9 mouse cellular contexts compared by ENCODE assay signal in the genomic region with DNA sequence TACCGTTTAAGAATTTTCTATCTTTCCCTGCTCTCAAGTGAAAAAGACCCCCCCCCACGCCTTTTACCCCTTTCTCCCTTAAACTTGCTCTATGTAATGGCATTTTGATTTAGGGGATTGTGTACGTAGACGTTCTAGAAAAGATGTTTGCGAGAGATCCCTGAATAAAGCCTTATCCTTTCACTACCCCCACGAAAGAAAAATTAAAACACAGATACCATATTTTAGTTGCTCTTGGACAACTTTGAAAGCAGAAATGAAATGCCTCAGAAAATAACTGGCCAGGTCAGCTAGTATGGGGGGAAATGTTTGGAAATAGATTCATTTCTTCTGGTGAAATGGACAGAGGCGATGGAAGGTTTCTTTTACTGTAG. TPM values are rescaled to one million over a fixed set of nuclear protein-coding genes. Genes with fewer than 3 reads are reported as not detected.
DNase-seq lines count a peak whose midpoint lies in the region; ATAC-seq and TF ChIP-seq lines count a peak whose summit lies in the region.
"Had no signal": no experiment of that assay in that cellular context is flagged by ENCODE, and none has a peak within 500 bp of the region (broad histone marks: within the 10 kb centered on the region; RNA-seq: fewer than 3 reads in every experiment).

No protein-coding gene starts in this region.

- 5% methylated on average over 7 of the region's 7 CpGs for WGBS in embryonic facial prominence, embryonic 12.5 days
- 5% methylated on average over 7 of the region's 7 CpGs for WGBS in intestine, embryonic 14.5 days
- 4% methylated on average over 7 of the region's 7 CpGs for WGBS in neural tube, embryonic 12.5 days

- TF ChIP-seq CTCF in left cerebral cortex, adult 2 months (IDR thresholded peaks at IDR 0.05) = no peak

- no peak for ATAC-seq in embryonic facial prominence, embryonic 12.5 days (ENCODE audit: insufficient number of reproducible peaks, insufficient read depth, low FRiP score, low TSS enrichment)
- no peak for ATAC-seq in intestine, embryonic 14.5 days (replicated peaks; ENCODE audit: low FRiP score, low TSS enrichment, low read depth)
- ATAC-seq in neural tube, embryonic 12.5 days (ENCODE audit: low FRiP score, low read depth) = no peak

- peak overlapping the region; percentile 98 for H3K4me3 ChIP-seq in left cerebral cortex, adult 2 months
- H3K4me3 ChIP-seq in embryonic facial prominence, embryonic 12.5 days = peak overlapping the region; percentile 90
- H3K4me3 ChIP-seq in intestine, embryonic 14.5 days (ENCODE audit: low read depth, low read length) = peak overlapping the region; percentile 91
- H3K4me3 ChIP-seq in neural tube, embryonic 12.5 days = peak overlapping the region; percentile 100

- intact Hi-C loops in left cerebral cortex, adult 2 months (cut with DNase I) = loop anchor here (2.0 kb wide), 1 partner anchor 67 kb away; a partner anchor contains a TSS
- intact Hi-C loops in left cerebral cortex, postnatal 10 days (cut with DNase I) = no loop called here

- peak overlapping the region; percentile 62 for H3K4me2 ChIP-seq in embryonic facial prominence, embryonic 12.5 days (replicated peaks)
- peak overlapping the region; percentile 66 for H3K4me2 ChIP-seq in intestine, embryonic 14.5 days (ENCODE audit: low read length)
- H3K4me2 ChIP-seq in neural tube, embryonic 12.5 days (replicated peaks) = peak overlapping the region; percentile 76

- no peaks in the 10 kb centered on the region for H3K9me3 ChIP-seq in embryonic facial prominence, embryonic 12.5 days
- H3K9me3 ChIP-seq in intestine, embryonic 14.5 days (ENCODE audit: control insufficient read depth, low read length) = no peaks in the 10 kb centered on the region
- H3K9me3 ChIP-seq in neural tube, embryonic 12.5 days = no peaks in the 10 kb centered on the region

- no peak overlapping the region for H3K27ac ChIP-seq in left cerebral cortex, adult 2 months
- peak overlapping the region; percentile 96; the same call in 1 of the 2 replicates for H3K27ac ChIP-seq in embryonic facial prominence, embryonic 12.5 days
- H3K27ac ChIP-seq in intestine, embryonic 14.5 days (ENCODE audit: low read depth) = peak overlapping the region; percentile 91
- H3K27ac ChIP-seq in neural tube, embryonic 12.5 days = peak overlapping the region; percentile 32; the same call in 1 of the 2 replicates

- no peak for DNase-seq in left cerebral cortex, adult 2 months (ENCODE audit: extremely low spot score in 1 of 2, low spot score in 2 of 2)
- DNase-seq in left cerebral cortex, postnatal 10 days (ENCODE audit: extremely low spot score in 1 of 2, low spot score in 2 of 2) = no peak
- DNase-seq in intestine, embryonic 14.5 days (ENCODE audit: low spot score) = no peak
- no peak for DNase-seq in cerebellum, adult 11 months
- no peak for DNase-seq in layer of hippocampus, postnatal 10 days (ENCODE audit: low spot score in 2 of 2)
- DNase-seq in adrenal gland, adult 8-10 months = no peak

- no peaks in the 10 kb centered on the region for H3K27me3 ChIP-seq in embryonic facial prominence, embryonic 12.5 days
- H3K27me3 ChIP-seq in intestine, embryonic 14.5 days (replicated peaks; ENCODE audit: control insufficient read depth, insufficient read depth, low read length) = no peaks in the 10 kb centered on the region
- no peaks in the 10 kb centered on the region for H3K27me3 ChIP-seq in neural tube, embryonic 12.5 days (replicated peaks)

- H3K4me1 ChIP-seq in embryonic facial prominence, embryonic 12.5 days = peaks cover 18% of the 10 kb centered on the region
- H3K4me1 ChIP-seq in intestine, embryonic 14.5 days (replicated peaks; ENCODE audit: control insufficient read depth, insufficient read depth, low read length) = peaks cover 17% of the 10 kb centered on the region; the same call in 1 of the 2 replicates
- peaks cover 16% of the 10 kb centered on the region for H3K4me1 ChIP-seq in neural tube, embryonic 12.5 days

- peak overlapping the region; percentile 100 for H3K9ac ChIP-seq in embryonic facial prominence, embryonic 12.5 days
- H3K9ac ChIP-seq in intestine, embryonic 14.5 days (ENCODE audit: low read length) = peak overlapping the region; percentile 98
- peak overlapping the region; percentile 100 for H3K9ac ChIP-seq in neural tube, embryonic 12.5 days

- H3K36me3 ChIP-seq in embryonic facial prominence, embryonic 12.5 days = no peaks in the 10 kb centered on the region
- no peaks in the 10 kb centered on the region for H3K36me3 ChIP-seq in intestine, embryonic 14.5 days (ENCODE audit: control insufficient read depth, insufficient read depth, low read length)
- H3K36me3 ChIP-seq in neural tube, embryonic 12.5 days = no peaks in the 10 kb centered on the region

RNA-seq across cellular contexts. Expression of a gene that starts 1.8 kb away (rescaled TPM):
- total RNA-seq in left cerebral cortex, adult 2 months (2021) = 10 to 100 TPM; 70.5 to 71.0 TPM
- 10 to 100 TPM; 63.8 to 66.6 TPM for total RNA-seq in left cerebral cortex, postnatal 10 days (2021)
- 99.5 and 100 TPM in 2 replicates for polyA plus RNA-seq in embryonic facial prominence, embryonic 12.5 days (2016; fragmentation: Nextera tagmentation; extraction: Ambion mirVana)
- 54.2 and 59.9 TPM in 2 replicates for polyA plus RNA-seq in intestine, embryonic 14.5 days (2014; fragmentation: Nextera tagmentation; extraction: Ambion mirVana)
- 108 and 114 TPM in 2 replicates for polyA plus RNA-seq in neural tube, embryonic 12.5 days (2016; fragmentation: Nextera tagmentation; extraction: Ambion mirVana)
- total RNA-seq in layer of hippocampus, postnatal 10 days (2021) = 10 to 100 TPM; 74.6 to 75.4 TPM
- 10 to 100 TPM; 45.9 to 65.0 (median 52.6) TPM for total RNA-seq in adrenal gland, adult 8-10 months (2022)

RNA-seq across cellular contexts. Expression of a gene that starts 12.3 kb away (rescaled TPM):
- not detected for total RNA-seq in left cerebral cortex, adult 2 months (2021)
- under 1 TPM in 1 of 2 experiments, not detected in 1; 0.24 TPM for total RNA-seq in left cerebral cortex, postnatal 10 days (2021)
- polyA plus RNA-seq in embryonic facial prominence, embryonic 12.5 days (2016; fragmentation: Nextera tagmentation; extraction: Ambion mirVana) = 0.12 TPM in 1 of 2 replicates, not detected in the other
- not detected in 2 replicates for polyA plus RNA-seq in intestine, embryonic 14.5 days (2014; fragmentation: Nextera tagmentation; extraction: Ambion mirVana)
- not detected in 2 replicates for polyA plus RNA-seq in neural tube, embryonic 12.5 days (2016; fragmentation: Nextera tagmentation; extraction: Ambion mirVana)
- total RNA-seq in layer of hippocampus, postnatal 10 days (2021) = not detected
- not detected for total RNA-seq in adrenal gland, adult 8-10 months (2022)
- total RNA-seq: gastrocnemius, postnatal 10 days had no signal
